Mouse (Mus musculus) liver, adult 2 months (tissue): ENCODE data around the gene Traf3ip1.

ENCODE experiments used
- CTCF ChIP-seq: fragments of 200-500 bp; IDR thresholded peaks from 2 replicates; pipeline ENCODE4 v1.5.1; 2011; ENCODE audit warnings: low read depth, low read length, control low read depth
- POLR2A ChIP-seq: fragments of 200-500 bp; IDR thresholded peaks from 2 replicates; pipeline ENCODE4 v1.6.1; 2011; ENCODE audit warnings: low read length, control low read depth; ENCODE audit not compliant: insufficient read depth; ENCODE audit errors: extremely low read depth

- TF ChIP-seq POLR2A (no peak), CTCF (no peak)
Observed at GRCm38 (mm10) chr1:91493938-91494337, 509 bp upstream of the Traf3ip1 start.
